Mouse (Mus musculus): ENCODE measurements around the gene Klhl9.
A peak's percentile ranks its signal among the peaks of the same experiment; 100 is the strongest.

Klhl9 gene

DNA sequence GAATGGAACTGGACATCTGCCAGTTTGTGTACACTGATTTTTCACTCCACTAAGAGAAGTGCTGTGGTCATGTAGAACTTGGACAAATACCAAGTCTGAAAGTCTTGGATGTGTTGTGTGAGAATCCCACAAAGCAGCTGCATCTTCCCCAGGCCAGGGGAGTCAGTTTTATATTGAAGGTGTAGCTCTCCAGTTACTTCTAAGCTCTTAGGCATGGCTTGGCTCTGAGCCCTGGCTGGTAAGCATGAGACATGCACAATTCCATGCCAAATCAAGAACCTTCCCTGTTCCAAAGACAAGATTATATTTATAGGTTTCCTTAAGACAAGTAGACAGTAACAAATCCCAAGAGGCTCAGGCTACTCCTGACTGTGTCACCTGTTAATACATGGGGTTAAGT is 7.2 kb downstream of the Klhl9 start:
- DNase-seq (ENCODE audit: low read depth): no peak

DNA sequence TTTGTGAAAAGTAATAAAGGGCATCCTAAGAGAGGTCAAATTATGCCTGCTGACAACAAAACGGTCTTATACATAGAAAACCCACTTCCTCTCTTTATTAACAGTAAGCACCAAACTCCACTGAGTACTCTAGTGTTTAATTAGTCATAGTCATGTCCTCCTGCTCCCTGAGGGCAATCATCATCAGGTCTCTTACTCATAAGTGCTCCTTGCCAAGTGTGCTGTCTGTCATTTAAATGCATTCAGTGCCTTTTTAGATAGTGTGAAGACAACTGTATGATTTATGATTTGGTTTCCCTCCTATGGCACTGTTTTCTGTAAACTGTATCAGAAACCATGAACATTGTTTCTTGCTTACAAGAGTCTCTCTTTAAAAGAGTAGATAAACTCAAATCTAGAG is 8.0 kb downstream of the Klhl9 start:
- no peak for DNase-seq (ENCODE audit: low read depth)

DNA sequence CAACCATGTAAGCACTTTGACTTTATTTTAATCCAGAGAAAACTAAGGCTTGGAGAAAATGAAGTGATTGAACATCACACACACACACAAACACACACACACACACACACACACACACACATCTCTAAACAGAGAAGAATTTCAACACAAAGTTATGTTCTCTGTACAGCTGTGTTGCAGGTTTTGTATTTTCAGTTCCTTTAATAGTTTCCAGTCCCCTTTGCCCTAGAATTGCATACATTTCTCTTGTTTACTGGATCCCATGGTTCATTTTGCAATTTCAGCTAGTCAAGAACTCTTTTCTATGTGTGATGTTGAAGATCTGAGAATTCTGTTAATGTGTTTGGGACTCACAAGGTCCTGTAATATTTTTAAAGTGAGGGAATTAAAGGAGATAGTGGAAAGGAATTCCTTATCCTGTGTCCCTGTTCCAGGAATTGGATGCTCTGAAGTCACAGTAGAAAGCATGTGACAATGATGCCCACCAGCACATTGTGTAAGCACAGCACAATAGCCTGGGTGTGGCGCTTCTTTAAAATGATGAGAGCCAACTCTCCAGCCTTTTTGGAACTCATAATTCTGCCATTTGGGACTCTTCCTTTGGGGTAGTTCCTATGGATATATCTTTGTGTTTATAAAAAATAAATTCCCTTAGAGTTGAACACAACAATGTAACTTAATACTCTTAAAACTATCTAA is 15.0 kb downstream of the Klhl9 start:
- DNase-seq (ENCODE audit: low read depth): no peak

DNA sequence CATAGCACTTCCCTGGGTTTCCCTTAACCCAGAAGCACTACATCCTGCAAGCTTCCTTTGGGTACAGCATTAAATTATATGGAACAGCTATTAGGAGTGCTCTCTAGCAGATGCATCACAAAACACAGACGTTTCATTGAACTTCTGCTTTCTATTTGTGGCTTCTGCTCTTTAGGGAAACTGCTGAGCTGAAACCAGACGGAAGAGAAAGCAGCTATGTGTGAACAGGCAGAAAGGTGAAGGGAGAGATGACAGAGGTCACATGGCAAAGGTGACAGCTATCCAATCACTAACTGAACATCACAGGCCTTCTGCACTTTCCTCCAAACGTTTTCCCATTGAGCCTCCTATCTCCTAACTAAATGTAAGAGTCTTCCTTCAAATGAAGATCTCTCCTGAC is 16.3 kb downstream of the Klhl9 start:
- no peak for DNase-seq (ENCODE audit: low read depth)

DNA sequence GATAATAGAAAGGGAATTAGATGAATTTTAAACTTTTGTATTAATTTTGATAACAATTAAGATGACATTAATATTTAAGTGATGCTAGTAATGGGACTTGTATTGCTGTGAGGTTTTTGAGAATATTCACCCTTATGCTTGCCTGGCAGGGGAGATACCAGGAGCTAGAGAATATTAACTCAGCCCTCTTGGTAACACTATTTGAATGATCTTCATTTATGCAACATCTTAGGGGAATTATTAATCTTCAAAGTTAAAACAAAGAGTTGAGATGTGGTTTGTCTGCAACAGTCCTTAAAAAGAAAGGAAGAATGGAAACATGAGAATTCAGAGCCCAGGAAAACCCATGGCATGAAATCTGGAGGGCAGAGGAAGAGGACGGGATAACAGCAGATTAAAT is 23.0 kb downstream of the Klhl9 start:
- DNase-seq (ENCODE audit: low read depth): no peak

DNA sequence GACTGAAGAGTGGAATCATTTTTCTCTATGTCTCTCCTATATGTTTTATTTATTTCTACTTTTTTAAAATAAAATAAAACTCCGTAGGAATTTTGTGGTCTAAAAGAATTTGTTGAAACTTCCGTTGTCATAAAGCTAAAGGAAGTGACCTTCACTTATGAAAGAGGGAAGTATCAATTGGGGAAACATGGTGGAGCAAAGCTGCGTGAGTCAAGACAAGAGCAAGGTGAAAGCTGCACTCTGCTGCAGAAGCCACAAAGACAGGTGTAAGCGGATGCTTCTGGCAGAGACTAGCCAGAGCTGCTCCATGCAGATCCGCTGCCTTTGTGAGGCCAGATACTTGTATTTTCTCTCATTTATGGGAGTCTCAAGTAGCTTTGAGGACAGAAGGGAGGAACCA is 23.5 kb downstream of the Klhl9 start:
- no peak for DNase-seq (ENCODE audit: low read depth)

DNA sequence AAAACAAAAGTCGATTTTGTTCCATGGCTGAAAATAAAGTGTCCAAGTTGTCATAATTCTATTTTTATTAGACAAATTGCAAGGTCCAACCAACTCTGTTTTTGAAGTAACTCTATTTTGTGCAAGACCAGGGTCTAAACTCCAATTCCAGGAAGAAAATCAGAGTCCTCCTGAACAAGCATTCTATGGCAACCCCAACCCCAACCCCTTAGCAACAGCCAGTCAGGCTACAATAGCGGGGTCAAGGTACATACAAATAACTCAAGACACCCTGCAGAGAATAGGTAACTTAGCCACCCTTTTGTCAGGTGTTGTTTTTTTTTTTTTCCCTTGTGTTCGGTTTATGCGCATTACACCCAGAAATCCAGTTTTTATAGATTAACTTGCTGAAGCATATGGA is 24.5 kb downstream of the Klhl9 start:
- DNase-seq (ENCODE audit: low read depth): no peak

DNA sequence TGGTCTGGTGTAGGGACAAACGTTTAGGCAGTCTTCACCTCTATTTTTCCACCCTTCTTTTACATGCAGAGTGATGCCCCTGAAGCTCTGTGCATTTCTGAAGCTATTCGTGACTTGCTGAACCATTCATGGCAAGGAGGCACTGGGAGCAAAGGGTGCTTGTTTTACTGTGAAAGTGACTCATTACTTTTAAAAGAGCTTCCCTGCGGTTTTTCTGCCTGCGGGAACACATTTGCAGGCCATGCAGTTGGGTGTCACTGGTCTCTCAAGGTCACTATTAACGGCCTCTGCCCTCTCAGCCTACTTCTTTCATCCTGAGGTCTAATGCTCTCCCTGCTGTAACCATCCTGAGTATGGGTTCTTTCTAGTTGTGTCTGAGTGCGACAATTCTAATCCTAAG is 25.2 kb downstream of the Klhl9 start:
- DNase-seq (ENCODE audit: low read depth): no peak

DNA sequence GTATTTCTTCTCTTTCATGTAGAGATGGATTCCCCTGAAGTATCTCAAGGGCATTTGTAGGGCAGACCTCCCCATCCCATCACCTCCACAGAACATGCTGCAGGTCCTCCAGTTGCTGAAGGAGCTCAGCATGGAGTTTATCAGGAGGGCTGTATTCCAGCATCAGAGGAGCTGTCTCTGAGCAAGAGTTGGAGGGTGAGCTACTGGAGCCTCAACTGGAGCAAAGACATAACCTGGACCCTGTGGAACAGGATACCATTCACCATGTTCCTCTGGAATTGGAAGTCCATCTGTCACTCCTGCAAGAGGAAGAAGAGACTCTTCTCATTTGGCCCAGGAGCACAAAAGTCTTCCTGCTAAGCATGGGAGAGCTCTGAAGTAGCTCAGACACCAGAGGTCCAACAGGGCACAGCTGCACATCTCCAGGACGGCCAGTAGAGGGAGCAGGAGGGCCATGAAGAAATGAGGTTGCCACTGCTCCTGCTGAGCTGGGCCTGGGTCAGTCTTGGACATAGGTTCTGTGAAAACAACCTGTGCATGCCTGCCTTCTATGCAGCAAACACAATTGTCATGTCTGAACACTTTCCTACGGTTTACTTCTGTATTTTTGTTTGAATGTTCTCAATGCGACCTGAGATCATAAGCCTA is 25.9 kb downstream of the Klhl9 start:
- peak; percentile 47 for DNase-seq (ENCODE audit: low read depth)

DNA sequence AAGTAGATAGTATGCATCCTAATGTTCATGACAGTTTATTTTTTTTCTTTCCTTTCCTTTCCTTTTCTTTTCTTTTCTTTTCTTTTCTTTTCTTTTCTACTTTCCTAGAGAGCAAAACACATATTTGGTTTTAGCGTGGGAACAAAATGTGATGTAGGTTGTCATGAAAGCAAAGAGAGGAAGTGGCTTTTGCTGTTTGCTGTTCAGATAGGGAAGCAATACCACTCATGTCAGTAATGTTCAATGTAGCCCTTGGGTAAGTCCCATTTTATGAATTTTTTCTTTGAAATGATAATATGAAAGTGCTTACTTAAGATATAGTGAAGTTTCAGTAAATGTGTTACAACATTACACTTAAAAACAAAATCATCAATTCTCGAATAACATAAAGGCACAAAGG is 28.9 kb downstream of the Klhl9 start:
- no peak for DNase-seq (ENCODE audit: low read depth)

DNA sequence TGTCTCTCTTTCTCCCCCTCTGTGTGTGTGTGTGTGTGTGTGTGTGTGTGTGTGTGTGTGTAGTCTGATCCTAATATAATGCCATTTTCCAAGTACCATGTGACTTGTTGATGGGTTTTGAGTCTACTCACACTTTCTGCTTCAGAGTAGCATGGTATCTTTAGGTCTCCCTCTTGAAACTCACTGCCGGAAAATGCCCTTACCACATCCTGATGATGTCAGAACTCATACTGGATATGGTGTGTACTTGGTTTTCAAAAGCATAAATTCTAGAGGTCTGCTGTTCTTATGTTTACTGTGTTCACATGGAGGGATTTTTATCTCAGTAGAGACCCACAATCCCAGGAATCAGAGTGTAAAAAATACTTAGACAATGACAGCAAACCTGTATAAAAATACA is 29.7 kb downstream of the Klhl9 start:
- no peak for DNase-seq (ENCODE audit: low read depth)

DNA sequence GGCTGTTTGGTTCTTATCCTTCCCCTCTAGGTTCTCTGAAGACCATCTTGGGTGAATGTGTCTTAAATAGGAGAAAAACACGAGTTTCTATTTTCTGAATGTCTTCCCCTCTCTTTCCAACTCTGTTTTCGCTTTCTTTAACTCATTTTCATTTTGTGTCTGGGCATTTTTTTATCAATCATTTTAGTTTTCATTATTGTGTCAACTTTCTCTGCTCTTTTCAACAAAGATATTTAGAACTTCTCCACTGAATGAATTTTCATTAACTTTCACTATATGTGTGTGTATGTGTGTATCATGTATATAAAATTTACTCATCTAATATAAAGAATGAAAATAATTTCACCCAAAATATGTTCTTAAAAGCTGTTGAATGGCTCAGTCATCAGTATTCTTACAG is 31.0 kb downstream of the Klhl9 start, which contains the start of gene Ifnab:
Gene Ifnab (minus strand): TSS at position 101 of the 400 bp plus-strand sequence.
- no peak for DNase-seq (ENCODE audit: low read depth)

DNA sequence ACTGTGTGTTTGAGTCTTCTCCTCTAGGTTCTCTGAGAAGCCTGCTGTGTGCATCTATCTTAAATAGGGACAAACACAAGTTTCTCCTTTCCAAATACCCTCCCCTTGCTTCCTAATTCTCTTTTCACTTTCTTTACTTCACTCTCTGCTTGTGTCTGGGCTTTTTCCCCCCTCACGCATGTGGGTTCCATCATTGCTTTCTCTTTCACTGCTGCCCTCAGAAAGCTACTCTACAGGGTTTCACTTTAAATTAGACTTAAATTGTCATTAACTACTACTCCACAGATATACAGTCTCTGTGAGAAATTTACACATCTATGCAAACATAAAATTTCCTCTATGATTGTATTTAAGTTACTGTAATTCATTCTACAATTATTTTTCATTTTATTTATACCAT is 38.5 kb downstream of the Klhl9 start, which contains the start of gene Ifna2:
Gene Ifna2 (minus strand): TSS at position 101 of the 400 bp plus-strand sequence.
- DNase-seq (ENCODE audit: low read depth): no peak

DNA sequence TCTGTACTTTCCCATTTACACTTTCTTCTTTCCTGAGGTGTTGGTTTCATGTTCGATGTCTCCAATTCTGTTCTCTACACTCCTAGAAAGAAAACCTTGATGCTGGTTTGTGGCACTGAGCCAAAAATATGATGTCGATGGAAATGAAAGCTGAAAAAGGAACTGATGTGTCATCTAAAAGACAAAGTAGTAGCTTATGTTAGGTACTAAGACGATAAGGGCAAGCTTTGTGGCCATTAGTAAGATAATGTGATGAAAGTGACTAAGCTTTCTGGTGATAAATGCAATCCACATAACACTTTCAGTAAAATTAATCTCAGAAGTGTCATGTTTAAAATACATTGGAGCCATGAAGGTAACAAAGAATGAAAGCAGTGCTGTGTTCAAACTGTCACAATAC is 40.9 kb downstream of the Klhl9 start:
- no peak for DNase-seq (ENCODE audit: low read depth)

DNA sequence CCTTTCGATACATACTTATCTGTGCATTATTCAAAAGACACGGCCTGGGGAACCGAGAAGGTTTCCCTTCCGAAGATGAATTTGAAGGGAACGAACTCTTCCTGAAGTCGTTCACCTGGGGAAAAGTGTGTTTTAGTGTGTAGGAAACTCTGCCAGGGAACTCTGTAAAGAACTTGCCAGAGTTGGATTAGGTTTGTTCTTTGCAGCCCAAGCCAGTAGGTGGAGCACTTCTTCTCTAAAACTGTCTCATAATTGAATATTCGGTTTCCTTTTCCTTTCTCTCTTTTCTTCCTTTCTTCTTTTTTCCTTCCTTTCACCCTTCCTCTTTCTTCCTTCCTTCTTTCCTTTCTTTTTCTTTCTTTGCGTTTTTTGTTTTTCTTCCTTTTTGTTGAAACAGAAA is 41.9 kb downstream of the Klhl9 start:
- no peak for DNase-seq (ENCODE audit: low read depth)

DNA sequence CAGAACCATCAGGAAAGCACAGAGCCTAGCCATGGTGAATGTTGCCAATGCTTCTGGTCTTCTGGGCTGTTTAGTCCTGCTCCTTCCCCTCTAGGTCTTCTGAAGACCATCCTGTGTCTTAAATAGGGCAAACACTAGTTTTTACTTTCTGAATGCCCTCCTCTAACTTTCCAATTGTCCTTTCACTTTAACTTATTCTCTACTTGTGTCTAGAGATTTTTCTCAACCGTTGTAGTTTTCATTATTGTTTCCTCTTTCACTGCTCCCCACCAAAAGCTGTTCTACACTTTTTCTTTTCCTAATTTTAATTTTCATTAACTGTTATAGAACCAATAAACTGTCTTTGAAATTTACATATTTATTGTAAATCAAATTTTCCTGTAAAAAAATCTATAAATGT is 45.4 kb downstream of the Klhl9 start, which contains the start of gene Ifna16:
Gene Ifna16 (minus strand): TSS at position 101 of the 400 bp plus-strand sequence.
- DNase-seq (ENCODE audit: low read depth): no peak
